In genomic region chr5:107093253-107093652, GRCm38 (mm10) we compare ENCODE assay signal across 13 mouse cellular contexts.
DNase-seq lines count a peak whose midpoint lies in the region; ATAC-seq and TF ChIP-seq lines count a peak whose summit lies in the region.
"Had no signal": no experiment of that assay in that cellular context is flagged by ENCODE, and none has a peak within 500 bp of the region (broad histone marks: within the 10 kb centered on the region; RNA-seq: fewer than 3 reads in every experiment).

No protein-coding gene starts in this region.

- H3K79me2 ChIP-seq in MEL (ENCODE audit: control insufficient read depth, insufficient read depth, low read length, poor library complexity): no peaks in the 10 kb centered on the region

- H3K27me3 ChIP-seq in heart, embryonic 11.5 days (ENCODE audit: control insufficient read depth, insufficient read depth, low read length): peaks cover 6% of the 10 kb centered on the region; the same call in 1 of the 2 replicates
- no peaks in the 10 kb centered on the region for H3K27me3 ChIP-seq in MEL (ENCODE audit: control insufficient read depth in 1 of 2, insufficient read depth in 2 of 2, low read length in 2 of 2)
- no peaks in the 10 kb centered on the region for H3K27me3 ChIP-seq in embryonic facial prominence, embryonic 10.5 days (replicated peaks; ENCODE audit: low read depth, poor library complexity, severe bottlenecking)
- H3K27me3 ChIP-seq in hindbrain, embryonic 12.5 days: no peaks in the 10 kb centered on the region

- H3K4me2 ChIP-seq in heart, embryonic 11.5 days: no peak overlapping the region
- no peak overlapping the region for H3K4me2 ChIP-seq in hindbrain, embryonic 12.5 days (replicated peaks)
- H3K4me2 ChIP-seq: forebrain, embryonic 13.5 days had no signal

- TF ChIP-seq CTCF in MEL (IDR thresholded peaks at IDR 0.05 in 2 of 3, conservative IDR thresholded peaks at IDR 0.05 in 1 of 3; ENCODE audit: control insufficient read depth in 1 of 3, insufficient read depth in 1 of 3, low read depth in 2 of 3, low read length in 3 of 3, poor library complexity in 1 of 3, severe bottlenecking in 1 of 3): no peak

- H3K4me1 ChIP-seq in heart, embryonic 11.5 days (ENCODE audit: control insufficient read depth, insufficient read depth, low read length): peaks cover 17% of the 10 kb centered on the region
- peaks cover 3 to 12% of the 10 kb centered on the region in 2 experiments; a peak in 3 of 4 replicates for H3K4me1 ChIP-seq in MEL (ENCODE audit: control insufficient read depth in 1 of 2, insufficient read depth in 2 of 2, low read length in 2 of 2)
- peaks cover 22% of the 10 kb centered on the region for H3K4me1 ChIP-seq in embryonic facial prominence, embryonic 10.5 days
- H3K4me1 ChIP-seq in hindbrain, embryonic 12.5 days: peaks cover under 1% of the 10 kb centered on the region

- 62% methylated on average over 3 of the region's 3 CpGs for WGBS in heart, embryonic 11.5 days (ENCODE audit: insufficient replicate concordance)
- 85% methylated on average over 3 of the region's 3 CpGs for WGBS in embryonic facial prominence, embryonic 10.5 days
- WGBS in hindbrain, embryonic 12.5 days: 83% methylated on average over 3 of the region's 3 CpGs

- ATAC-seq in heart, embryonic 11.5 days (replicated peaks; ENCODE audit: insufficient number of reproducible peaks, low FRiP score, low TSS enrichment): no peak
- no peak for ATAC-seq in erythroid progenitor cell, adult 5-6 weeks (replicated peaks; ENCODE audit: low FRiP score, poor library complexity, severe bottlenecking)
- ATAC-seq in hindbrain, embryonic 12.5 days (ENCODE audit: low FRiP score): no peak
- ATAC-seq: forebrain, embryonic 13.5 days; liver, postnatal 0 days had no signal

- TF ChIP-seq EP300 in MEL (IDR thresholded peaks at IDR 0.05; ENCODE audit: low read depth in 1 of 2, low read length in 2 of 2): no peak

- H3K36me3 ChIP-seq in heart, embryonic 11.5 days (ENCODE audit: control insufficient read depth, insufficient read depth, low read length): no peaks in the 10 kb centered on the region
- H3K36me3 ChIP-seq in MEL (ENCODE audit: control insufficient read depth in 1 of 2, insufficient read depth in 2 of 2, low read length in 2 of 2): peaks cover 0 to 8% of the 10 kb centered on the region in 2 experiments; a peak in 2 of 4 replicates
- no peaks in the 10 kb centered on the region for H3K36me3 ChIP-seq in embryonic facial prominence, embryonic 10.5 days (replicated peaks)
- H3K36me3 ChIP-seq in hindbrain, embryonic 12.5 days: no peaks in the 10 kb centered on the region

- TF ChIP-seq RAD21 in MEL (IDR thresholded peaks at IDR 0.05; ENCODE audit: low read depth, low read length): no peak

- no peak overlapping the region for H3K27ac ChIP-seq in heart, embryonic 11.5 days (ENCODE audit: low read depth, low read length)
- H3K27ac ChIP-seq in MEL (ENCODE audit: control insufficient read depth, low read depth, low read length): no peak overlapping the region
- H3K27ac ChIP-seq in embryonic facial prominence, embryonic 10.5 days (replicated peaks): 0 out of 2 replicates have a peak overlapping the region, but pooled peaks have one; percentile 35
- H3K27ac ChIP-seq in hindbrain, embryonic 12.5 days: no peak overlapping the region
- H3K27ac ChIP-seq: forebrain, embryonic 13.5 days had no signal

- DNase-seq in heart, adult 9 months (ENCODE audit: low spot score in 2 of 2): peak; percentile 47 to 71
- DNase-seq in MEL (ENCODE audit: low read depth, low spot score): peak; percentile 16
- no peak for DNase-seq in embryonic facial prominence, embryonic 10.5 days (ENCODE audit: low spot score)
- peak; percentile 57 for DNase-seq in lung, postnatal 25 days (ENCODE audit: low spot score)
- DNase-seq: cerebellum, adult 9-10 months; kidney, adult 2 months; kidney, postnatal 14 days; liver; liver, postnatal 0 days had no signal

- no peak overlapping the region for H3K9ac ChIP-seq in heart, embryonic 11.5 days (ENCODE audit: low read depth, low read length)
- H3K9ac ChIP-seq in MEL (ENCODE audit: control insufficient read depth, low read depth, low read length, poor library complexity, severe bottlenecking): no peak overlapping the region
- H3K9ac ChIP-seq in hindbrain, embryonic 12.5 days: no peak overlapping the region
- H3K9ac ChIP-seq: forebrain, embryonic 13.5 days; liver, postnatal 0 days had no signal

- no peaks in the 10 kb centered on the region for H3K9me3 ChIP-seq in heart, embryonic 11.5 days (replicated peaks; ENCODE audit: control insufficient read depth, low read length)
- H3K9me3 ChIP-seq in MEL (replicated peaks; ENCODE audit: insufficient read depth, low read length): no peaks in the 10 kb centered on the region
- no peaks in the 10 kb centered on the region for H3K9me3 ChIP-seq in embryonic facial prominence, embryonic 10.5 days
- no peaks in the 10 kb centered on the region for H3K9me3 ChIP-seq in hindbrain, embryonic 12.5 days (replicated peaks)
- H3K9me3 ChIP-seq: forebrain, embryonic 13.5 days had no signal

- TF ChIP-seq POLR2A in MEL (IDR thresholded peaks at IDR 0.05; ENCODE audit: control insufficient read depth in 1 of 2, insufficient read depth in 1 of 2, low read depth in 1 of 2, low read length in 2 of 2, poor library complexity in 1 of 2): no peak

- H3K4me3 ChIP-seq in heart, embryonic 11.5 days (ENCODE audit: low read depth, low read length): no peak overlapping the region
- no peak overlapping the region for H3K4me3 ChIP-seq in MEL (ENCODE audit: control insufficient read depth in 1 of 2, insufficient read depth in 1 of 2, low read depth in 2 of 2, low read length in 2 of 2)
- no peak overlapping the region for H3K4me3 ChIP-seq in embryonic facial prominence, embryonic 10.5 days
- no peak overlapping the region for H3K4me3 ChIP-seq in hindbrain, embryonic 12.5 days
- H3K4me3 ChIP-seq: forebrain, embryonic 13.5 days had no signal

TF ChIP-seq in MEL, 35 proteins besides CTCF, POLR2A, EP300 and RAD21:
- TF ChIP-seq MYC (IDR thresholded peaks at IDR 0.05; ENCODE audit: low read depth, low read length) (no peak), ZNF384 (IDR thresholded peaks at IDR 0.05; ENCODE audit: low read depth, low read length) (no peak), MXI1 (IDR thresholded peaks at IDR 0.05; ENCODE audit: low read depth, low read length) (no peak), CHD2 (IDR thresholded peaks at IDR 0.05; ENCODE audit: low read length) (no peak), ETS1 (IDR thresholded peaks at IDR 0.05; ENCODE audit: low read depth, low read length) (no peak), NRF1 (IDR thresholded peaks at IDR 0.05; ENCODE audit: insufficient read depth, low read depth, low read length, poor library complexity, severe bottlenecking) (no peak), UBTF (IDR thresholded peaks at IDR 0.05; ENCODE audit: borderline replicate concordance, insufficient read depth, low read depth, low read length) (no peak), POLR2AphosphoS5 (IDR thresholded peaks at IDR 0.05; ENCODE audit: borderline replicate concordance, low read depth, low read length) (no peak), HCFC1 (IDR thresholded peaks at IDR 0.05; ENCODE audit: low read depth, low read length) (no peak), MAFK (IDR thresholded peaks at IDR 0.05; ENCODE audit: borderline replicate concordance, low read depth, low read length) (no peak), ELF1 (IDR thresholded peaks at IDR 0.05; ENCODE audit: low read depth, low read length) (no peak), SMC3 (IDR thresholded peaks at IDR 0.05; ENCODE audit: low read depth, low read length) (no peak)
